Mouse (Mus musculus) hematopoietic stem cell, adult 5-6 weeks (primary cell): Measurements from ENCODE around the gene Olfr1354. TPM values are rescaled to one million over a fixed set of nuclear protein-coding genes. Genes with fewer than 3 reads are reported as not detected.
"Not testable (repeated sequence)": the region's sequence is repeated elsewhere in the genome, so short reads cannot be mapped to it uniquely, and the experiment has no call there.

Experiments used
- ATAC-seq, 2 experiments: fragments of 125-278 bp in 1 of 2; replicated peaks in 1 of 2; 2 replicates each; pipeline ENCODE4 v1.8.0; 2016 to 2017; ENCODE audit warnings: inconsistent platforms in 2 of 2, mild to moderate bottlenecking in 2 of 2, moderate number of reproducible peaks in 2 of 2, low read depth in 1 of 2, moderate TSS enrichment in 1 of 2; ENCODE audit not compliant: low FRiP score in 2 of 2, poor library complexity in 2 of 2, severe bottlenecking in 2 of 2, insufficient read depth in 1 of 2, low TSS enrichment in 1 of 2
- total RNA-seq: library from RNA; stranded (forward); fragments of 172-1452, 232-1000 nt; gene quantifications from 2 replicates; pipeline ENCODE4 v1.2.3, GENCODE M21; 2017

Gene Olfr1354
- not detected in 2 replicates for total RNA-seq

- not testable (repeated sequence) for ATAC-seq
Measured at GRCm38 (mm10) chr10:78912871-78913270, at the start of gene Olfr1354. Gene Olfr1354 (plus strand): TSS chr10:78913171.

GRCm38 (mm10) chr10:78875240-78875639 is 37.7 kb upstream of the Olfr1354 start, which contains the start of gene Olfr1355:
Gene Olfr1355 (plus strand): TSS chr10:78875540.
- no peak for ATAC-seq

- ATAC-seq, result not testable (repeated sequence)
Measured at GRCm38 (mm10) chr10:78950336-78950735, 37.4 kb downstream of the Olfr1354 start, which contains the start of gene Olfr8. Gene Olfr8 (plus strand): TSS chr10:78950636.

GRCm38 (mm10) chr10:78963009-78963408 is 50.0 kb downstream of the Olfr1354 start, which contains the start of gene Olfr1353:
Gene Olfr1353 (plus strand): TSS chr10:78963309.
- ATAC-seq, result not testable (repeated sequence)

Other genes starting within 250 kb of the Olfr1354 start
- gene Casp14, start 194.9 kb upstream of the Olfr1354 start, total RNA-seq, result not detected in 2 replicates
- gene Ccdc105, start 160.1 kb upstream of the Olfr1354 start, total RNA-seq, result not detected in 2 replicates
- not detected in 2 replicates for gene Slc1a6, start 132.7 kb upstream of the Olfr1354 start, total RNA-seq
- not detected in 2 replicates for gene Olfr1356, start 61.0 kb upstream of the Olfr1354 start, total RNA-seq
- gene Olfr1355, start 37.6 kb upstream of the Olfr1354 start, total RNA-seq, result not detected in 2 replicates
- not detected in 2 replicates for gene Olfr8, start 37.5 kb downstream of the Olfr1354 start, total RNA-seq
- not detected in 2 replicates for gene Olfr1353, start 50.1 kb downstream of the Olfr1354 start, total RNA-seq
- gene Olfr1352, start 67.9 kb downstream of the Olfr1354 start, total RNA-seq, result not detected in 2 replicates
- gene Olfr1351, start 99.3 kb downstream of the Olfr1354 start, total RNA-seq, result not detected in 2 replicates
- not detected in 2 replicates for gene Olfr57, start 115.6 kb downstream of the Olfr1354 start, total RNA-seq
- 34.4 and 42.6 TPM in 2 replicates for gene 2610008E11Rik, start 184.4 kb downstream of the Olfr1354 start, total RNA-seq
- gene Vmn2r80, start 235.6 kb downstream of the Olfr1354 start, total RNA-seq, result not detected in 2 replicates